In genomic region chr13:104445437-104445836, GRCm38 (mm10) we compare ENCODE assay signal across 16 mouse cellular contexts.
DNase-seq lines count a peak whose midpoint lies in the region; ATAC-seq and TF ChIP-seq lines count a peak whose summit lies in the region.
"Had no signal": no experiment of that assay in that cellular context is flagged by ENCODE, and none has a peak within 500 bp of the region (broad histone marks: within the 10 kb centered on the region; RNA-seq: fewer than 3 reads in every experiment).

No protein-coding gene starts in this region.

- intact Hi-C loops in heart, postnatal 36 days (cut with DNase I): no loop called here

- H3K9ac ChIP-seq in liver, embryonic 14.5 days (replicated peaks): no peak overlapping the region
- no peak overlapping the region for H3K9ac ChIP-seq in liver, embryonic 11.5 days (ENCODE audit: low read depth, low read length)
- H3K9ac ChIP-seq: forebrain, embryonic 15.5 days; kidney, embryonic 15.5 days; midbrain, embryonic 15.5 days had no signal

- WGBS in liver, embryonic 14.5 days (ENCODE audit: insufficient replicate concordance): 48% methylated on average over 1 of the region's 1 CpGs
- 47% methylated on average over 1 of the region's 1 CpGs for WGBS in liver, embryonic 11.5 days

- H3K4me3 ChIP-seq in liver, embryonic 14.5 days (ENCODE audit: insufficient read depth in 1 of 2, low read depth in 2 of 2, low read length in 2 of 2): no peak overlapping the region
- H3K4me3 ChIP-seq in liver, embryonic 11.5 days (ENCODE audit: low read depth, low read length): no peak overlapping the region
- H3K4me3 ChIP-seq: forebrain, embryonic 15.5 days; kidney, embryonic 15.5 days; midbrain, embryonic 15.5 days had no signal

- H3K4me1 ChIP-seq in liver, embryonic 14.5 days (replicated peaks; ENCODE audit: control insufficient read depth in 2 of 2, insufficient read depth in 2 of 2, low read length in 1 of 2): no peaks in the 10 kb centered on the region
- no peaks in the 10 kb centered on the region for H3K4me1 ChIP-seq in liver, embryonic 11.5 days (replicated peaks; ENCODE audit: control insufficient read depth, insufficient read depth, low read length)
- H3K4me1 ChIP-seq: forebrain, embryonic 15.5 days; kidney, embryonic 15.5 days; midbrain, embryonic 15.5 days had no signal

- no peak overlapping the region for H3K4me2 ChIP-seq in liver, embryonic 14.5 days (ENCODE audit: low read depth)
- no peak overlapping the region for H3K4me2 ChIP-seq in liver, embryonic 11.5 days
- H3K4me2 ChIP-seq: forebrain, embryonic 15.5 days; kidney, embryonic 15.5 days; midbrain, embryonic 15.5 days had no signal

- no peak overlapping the region for H3K27ac ChIP-seq in liver, embryonic 14.5 days
- H3K27ac ChIP-seq in liver, embryonic 11.5 days (ENCODE audit: low read depth, low read length): no peak overlapping the region
- H3K27ac ChIP-seq: forebrain, embryonic 15.5 days; kidney, embryonic 15.5 days; macrophage; midbrain, embryonic 15.5 days had no signal

- TF ChIP-seq CTCF in liver, embryonic 14.5 days (IDR thresholded peaks at IDR 0.05; ENCODE audit: low read depth): peak; percentile 21; the same call in 1 of the 2 replicates

- H3K9me3 ChIP-seq in liver, embryonic 14.5 days (ENCODE audit: control insufficient read depth, low read length): no peaks in the 10 kb centered on the region
- H3K9me3 ChIP-seq in liver, embryonic 11.5 days (ENCODE audit: control insufficient read depth, low read length): no peaks in the 10 kb centered on the region
- H3K9me3 ChIP-seq: forebrain, embryonic 15.5 days; kidney, embryonic 15.5 days; midbrain, embryonic 15.5 days had no signal

- ATAC-seq in liver, embryonic 14.5 days (ENCODE audit: insufficient read depth): no peak
- no peak for ATAC-seq in liver, embryonic 11.5 days (replicated peaks; ENCODE audit: low FRiP score)
- ATAC-seq in megakaryocyte progenitor cell, adult 5-6 weeks (replicated peaks; ENCODE audit: poor library complexity): peak; percentile 54; the same call in 1 of the 2 replicates
- ATAC-seq: forebrain, embryonic 15.5 days; midbrain, embryonic 15.5 days had no signal

- H3K27me3 ChIP-seq in liver, embryonic 14.5 days (ENCODE audit: control insufficient read depth, insufficient read depth, low read length): no peaks in the 10 kb centered on the region
- no peaks in the 10 kb centered on the region for H3K27me3 ChIP-seq in liver, embryonic 11.5 days (replicated peaks; ENCODE audit: control insufficient read depth, insufficient read depth, low read length)
- H3K27me3 ChIP-seq: forebrain, embryonic 15.5 days; kidney, embryonic 15.5 days; midbrain, embryonic 15.5 days had no signal

- DNase-seq in heart, adult 11 months: peak; percentile 79
- DNase-seq in heart, postnatal 36 days: no peak
- no peak for DNase-seq in liver, embryonic 14.5 days (ENCODE audit: low read depth in 3 of 3, low spot score in 3 of 3)
- DNase-seq in liver, embryonic 11.5 days (ENCODE audit: low spot score): no peak
- DNase-seq in ES-CJ7 (ENCODE audit: low read depth, low spot score): peak; percentile 24
- no peak for DNase-seq in cerebellum, postnatal 4 days (ENCODE audit: low spot score in 2 of 2)
- no peak for DNase-seq in layer of hippocampus, adult 8-10 months (ENCODE audit: low spot score in 2 of 2)
- DNase-seq: adrenal gland, postnatal 14 days; cerebellum, adult 8-10 months; layer of hippocampus, adult 9-11 months; right cerebral cortex, postnatal 14 days had no signal

- no peaks in the 10 kb centered on the region for H3K36me3 ChIP-seq in liver, embryonic 14.5 days (replicated peaks; ENCODE audit: control insufficient read depth, insufficient read depth, low read depth)
- H3K36me3 ChIP-seq in liver, embryonic 11.5 days (ENCODE audit: control insufficient read depth, insufficient read depth, low read length): no peaks in the 10 kb centered on the region
- H3K36me3 ChIP-seq: midbrain, embryonic 15.5 days had no signal

- no peak for TF ChIP-seq EP300 in liver, embryonic 14.5 days (IDR thresholded peaks at IDR 0.05; ENCODE audit: low read depth)

Comparison
In these comparisons a context has a peak if more than half of its experiments do, and no peak if none do; other contexts are left out.
1. DNase-seq: peak in heart, adult 11 months (single experiment) and ES-CJ7 (single experiment); none in heart, postnatal 36 days (0 of 2), liver, embryonic 14.5 days (0 of 3), liver, embryonic 11.5 days (single experiment), cerebellum, postnatal 4 days (0 of 2) and layer of hippocampus, adult 8-10 months (0 of 2).